Mouse (Mus musculus) C2C12 (cell line): Measurements from ENCODE around the gene Ptprt.

Source experiments
- CEBPB ChIP-seq: IDR thresholded peaks from one replicate; pipeline ENCODE4 v1.6.1; 2011; ENCODE audit warnings: low read depth, mild to moderate bottlenecking, control low read depth, moderate library complexity
- CTCF ChIP-seq: IDR thresholded peaks from one replicate; pipeline ENCODE4 v1.5.1; 2011; ENCODE audit not compliant: control insufficient read depth, insufficient read depth, insufficient read length
- FOSL1 ChIP-seq: IDR thresholded peaks from one replicate; pipeline ENCODE4 v1.8.0; 2011; ENCODE audit warnings: mild to moderate bottlenecking, low read length; ENCODE audit not compliant: poor library complexity, insufficient read depth, severe bottlenecking
- MAX ChIP-seq: IDR thresholded peaks from one replicate; pipeline ENCODE4 v1.6.1; 2011; ENCODE audit warnings: mild to moderate bottlenecking, control low read depth
- MYOG ChIP-seq: IDR thresholded peaks from one replicate; pipeline ENCODE4 v1.6.1; 2011; ENCODE audit not compliant: control insufficient read depth, insufficient read length; ENCODE audit errors: extremely low read depth
- USF1 ChIP-seq: IDR thresholded peaks from one replicate; pipeline ENCODE4 v1.6.1; 2011; ENCODE audit warnings: low read depth, mild to moderate bottlenecking, control low read depth, moderate library complexity

- TF ChIP-seq CTCF (no peak), MYOG (no peak), FOSL1 (no peak), USF1 (no peak), CEBPB (no peak), MAX (no peak)
Observed at GRCm38 (mm10) chr2:162210564-162210963, 450.4 kb downstream of the Ptprt start.
